Mouse (Mus musculus) gastrocnemius, adult 8-10 months (tissue): ENCODE data around the gene Zbed4. TPM values are rescaled to one million over a fixed set of nuclear protein-coding genes. Genes with fewer than 3 reads are reported as not detected.
"Not testable (repeated sequence)": the region's sequence is repeated elsewhere in the genome, so short reads cannot be mapped to it uniquely, and the experiment has no call there.

Experiments
- DNase-seq, 2 experiments: peaks; one replicate each; pipeline ENCODE4 v3.0.0; 2022; ENCODE audit warnings: low spot score in 2 of 2
- total RNA-seq, 4 experiments: library from RNA; stranded (reverse); gene quantifications; 2 replicates each; pipeline ENCODE4 v1.2.4; 2022

The Zbed4 gene
- total RNA-seq, 4 experiments from 2014 or later = 15.4 to 21.4 (median 16.2) TPM

DNA sequence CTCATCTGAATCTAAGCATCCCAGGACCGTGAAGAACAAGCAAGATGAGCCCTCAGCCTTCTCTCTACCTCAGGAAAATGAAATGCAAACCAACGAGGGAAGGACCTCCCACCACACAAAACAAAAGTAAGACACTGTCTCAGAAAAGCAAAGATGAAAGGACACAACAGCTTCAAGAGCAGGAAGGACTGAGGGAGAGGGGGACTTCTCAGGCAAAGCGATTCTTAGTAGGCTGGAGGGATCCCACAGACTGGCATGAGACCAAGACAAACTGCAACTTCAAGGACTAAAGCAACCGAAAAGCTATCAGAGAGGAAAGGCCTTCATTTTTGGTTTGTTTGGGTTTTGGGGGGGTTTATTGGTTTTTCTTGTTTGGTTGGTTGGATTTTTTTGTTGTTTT lies 15.3 kb upstream of the Zbed4 start:
- no peak for DNase-seq

DNA sequence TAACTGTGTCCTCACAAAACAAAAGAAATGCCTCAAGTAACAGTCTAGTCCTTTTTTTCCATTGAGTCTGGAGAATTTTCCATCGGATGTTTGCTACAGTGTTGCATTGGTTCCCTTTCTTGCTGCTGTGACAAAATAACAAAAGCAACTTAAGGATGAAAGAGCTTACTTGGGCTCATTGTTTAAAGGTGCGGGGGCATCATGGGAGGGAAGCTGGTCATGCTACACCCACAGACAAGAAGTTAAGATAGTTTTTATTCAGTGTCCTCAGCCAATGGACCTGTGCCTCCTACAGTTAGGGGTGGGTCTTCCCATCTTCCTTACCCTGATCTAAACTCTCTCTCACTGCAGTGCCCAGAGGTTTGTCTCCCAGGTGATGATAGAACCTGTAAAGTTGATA lies 13.0 kb upstream of the Zbed4 start:
- no peak for DNase-seq

GRCm38 (mm10) chr15:88741366-88741765 lies 10.1 kb upstream of the Zbed4 start:
- DNase-seq = no peak

GRCm38 (mm10) chr15:88743371-88743770 lies 8.1 kb upstream of the Zbed4 start:
- not testable (repeated sequence) for DNase-seq

GRCm38 (mm10) chr15:88745347-88745746 lies 6.1 kb upstream of the Zbed4 start:
- DNase-seq = no peak

- DNase-seq = no peak
These were observed 5.5 kb upstream of the Zbed4 start for GRCm38 (mm10) chr15:88745926-88746325.

GRCm38 (mm10) chr15:88749617-88750016 lies 1.8 kb upstream of the Zbed4 start:
- DNase-seq = not testable (repeated sequence)

DNA sequence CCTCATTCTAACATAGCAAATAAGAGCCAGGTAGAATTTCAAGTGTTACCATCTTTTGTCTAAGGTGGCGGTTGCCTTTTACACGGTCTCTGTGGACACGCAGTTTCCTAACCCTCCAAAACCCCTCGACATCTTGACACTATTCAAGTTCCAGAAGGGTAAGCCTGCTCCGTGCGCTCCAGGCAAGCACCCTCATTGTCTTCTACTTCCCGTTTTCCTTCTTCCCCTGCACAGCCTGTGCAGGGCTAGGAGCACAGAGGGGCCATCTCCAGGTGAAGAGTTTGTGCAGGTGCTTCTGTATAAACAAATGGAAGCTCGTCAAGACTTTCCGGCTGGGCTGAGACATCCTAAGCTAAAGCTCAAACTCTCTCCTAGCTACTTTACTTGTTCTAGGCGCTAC lies 1.4 kb upstream of the Zbed4 start:
- no peak for DNase-seq

DNA sequence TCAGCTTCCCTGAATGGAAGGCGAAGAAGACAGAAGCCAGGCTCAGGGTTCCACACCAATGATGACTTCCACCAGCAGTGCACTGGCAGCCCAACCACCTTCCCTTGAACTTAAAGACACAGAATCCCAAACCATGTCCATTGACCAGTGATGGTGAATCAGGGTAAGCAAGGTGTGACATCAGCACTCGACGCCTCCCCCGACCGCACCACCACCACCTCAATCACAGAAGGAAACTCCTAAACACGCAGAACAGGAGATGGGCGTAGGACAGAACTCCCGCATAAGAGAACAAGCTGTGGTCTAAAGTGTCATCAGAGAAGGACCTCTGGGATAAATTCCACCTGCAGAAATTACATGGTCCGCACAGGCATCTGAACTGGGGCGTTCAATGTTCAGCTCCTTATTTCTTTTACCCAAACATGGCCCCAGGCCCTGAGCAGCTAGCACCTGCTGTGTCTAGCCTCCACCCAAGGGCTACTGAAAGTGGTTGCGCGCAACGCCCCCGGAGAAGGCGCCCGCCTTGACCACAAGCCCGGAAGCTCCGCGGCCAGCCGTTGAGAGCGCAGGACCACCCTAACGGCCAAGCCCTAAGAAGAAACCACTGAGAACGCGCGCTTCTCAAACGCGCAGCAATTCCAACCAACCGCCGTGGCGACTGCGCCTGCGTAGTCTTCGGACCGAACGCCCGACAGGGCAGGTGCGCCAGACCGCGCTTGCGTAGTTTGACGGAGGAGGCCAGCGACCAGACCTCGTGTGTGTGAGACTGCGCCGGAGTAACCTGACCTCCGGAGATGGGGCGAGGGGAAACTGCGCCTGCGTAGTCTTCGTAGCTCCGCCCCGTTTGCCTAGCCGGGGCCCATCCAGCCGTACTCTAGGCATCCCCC lies 540 bp upstream of the Zbed4 start:
- peak; percentile 97 to 99 for DNase-seq

DNA sequence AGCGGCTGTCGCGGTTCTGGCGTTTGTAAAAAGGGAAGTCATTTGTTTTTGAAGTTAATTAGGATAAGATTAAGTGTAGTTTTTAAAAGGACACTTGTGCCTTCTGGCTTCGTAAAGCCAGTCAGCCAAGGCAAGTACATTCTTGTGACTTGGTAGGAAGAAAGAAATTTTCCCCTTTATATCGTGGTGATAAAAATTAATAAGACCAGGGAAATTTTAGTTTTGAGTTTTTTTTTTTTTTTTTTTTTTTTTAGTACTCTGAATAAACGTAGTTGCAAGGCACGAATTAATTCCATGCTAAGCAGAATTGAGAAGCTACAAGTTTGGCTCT lies 908 bp downstream of the Zbed4 start:
- DNase-seq = no peak

GRCm38 (mm10) chr15:88754896-88755295 lies 3.4 kb downstream of the Zbed4 start:
- no peak for DNase-seq

- no peak for DNase-seq
These were observed 4.3 kb downstream of the Zbed4 start for GRCm38 (mm10) chr15:88755761-88756160.

GRCm38 (mm10) chr15:88758061-88758460 lies 6.6 kb downstream of the Zbed4 start:
- DNase-seq = no peak

GRCm38 (mm10) chr15:88761551-88761950 lies 10.1 kb downstream of the Zbed4 start:
- DNase-seq = no peak

DNA sequence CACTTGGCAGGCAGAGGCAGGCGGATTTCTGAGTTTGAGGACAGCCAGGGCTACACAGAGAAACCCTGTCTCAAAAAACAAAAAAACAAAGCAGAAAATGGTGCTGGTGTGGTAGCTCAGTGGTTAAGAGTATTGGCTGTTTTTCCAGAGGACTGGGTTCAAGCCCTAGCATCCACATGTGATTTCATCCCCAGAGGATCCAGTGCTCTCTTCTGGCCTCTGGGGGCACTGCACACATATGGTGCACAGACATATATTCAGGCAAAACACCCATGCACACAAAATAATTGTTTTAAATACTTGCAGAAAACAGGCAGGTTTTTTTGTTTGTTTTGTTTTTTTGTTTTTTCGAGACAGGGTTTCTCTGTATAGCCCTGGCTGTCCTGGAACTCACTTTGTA lies 14.7 kb downstream of the Zbed4 start:
- DNase-seq = not testable (repeated sequence)

- no peak for DNase-seq
These were observed 17.1 kb downstream of the Zbed4 start for GRCm38 (mm10) chr15:88768537-88768936.

- not testable (repeated sequence) for DNase-seq
These were observed 23.2 kb downstream of the Zbed4 start for GRCm38 (mm10) chr15:88774630-88775029.

- DNase-seq = no peak
These were observed 40.8 kb downstream of the Zbed4 start for GRCm38 (mm10) chr15:88792140-88792850.

DNA sequence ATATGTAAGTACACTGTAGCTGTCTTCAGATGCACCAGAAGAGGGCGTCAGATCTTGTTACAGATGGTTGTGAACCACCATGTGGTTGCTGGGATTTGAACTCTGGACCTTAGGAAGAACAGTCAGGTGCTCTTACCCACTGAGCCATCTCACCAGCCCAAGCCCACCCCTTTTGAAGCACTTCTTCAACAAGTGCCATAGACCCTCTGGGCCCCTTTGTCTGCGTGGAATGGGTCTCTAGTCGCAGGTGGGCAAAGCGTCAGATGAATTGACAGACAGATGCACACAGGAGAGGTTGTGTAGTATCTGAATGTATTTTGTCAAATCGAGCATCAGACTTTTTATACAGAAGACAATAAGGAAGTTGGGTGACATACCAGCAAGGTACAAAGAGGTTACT lies 43.3 kb downstream of the Zbed4 start:
- not testable (repeated sequence) for DNase-seq

DNA sequence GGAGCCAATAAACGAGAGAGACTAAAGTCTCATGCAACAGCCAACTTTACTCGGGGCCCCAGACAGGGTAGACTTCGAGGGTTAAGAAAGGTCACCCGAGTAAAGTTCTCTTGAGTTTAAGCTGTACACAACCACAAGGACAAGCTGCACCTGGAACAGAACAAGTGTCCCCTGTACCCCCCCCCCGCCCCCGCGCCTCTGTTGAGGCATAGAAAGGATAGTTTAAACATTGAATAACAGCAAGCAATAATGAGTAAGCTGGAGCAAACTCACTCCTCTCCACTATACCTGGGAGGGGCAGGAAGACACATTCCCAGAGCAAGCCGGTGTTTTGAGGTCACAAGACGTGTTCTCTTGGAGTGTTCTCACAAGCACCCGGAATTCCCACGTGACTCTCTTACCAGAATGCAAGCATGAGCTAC lies 48.5 kb downstream of the Zbed4 start:
- no peak for DNase-seq

DNA sequence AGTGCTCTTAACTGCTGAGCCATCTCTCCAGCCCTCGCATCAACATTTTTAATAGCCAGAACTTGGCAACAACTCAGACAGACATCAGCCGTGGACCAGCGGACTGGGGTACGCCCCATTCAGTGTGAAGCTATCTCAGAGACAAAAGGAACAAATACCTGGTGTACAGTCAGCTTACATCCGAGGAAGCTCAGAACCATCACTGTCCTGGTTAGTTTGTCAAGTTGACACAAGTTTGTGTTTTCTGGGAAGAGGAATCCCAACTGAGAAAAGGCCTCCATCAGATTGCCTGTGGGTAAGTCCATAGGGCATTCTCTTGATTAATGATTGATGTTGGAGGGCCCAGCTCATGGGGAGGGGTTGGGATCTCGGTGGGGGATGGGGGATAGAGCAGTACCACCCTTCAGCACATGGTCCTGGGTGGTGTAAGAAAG lies 49.5 kb downstream of the Zbed4 start:
- DNase-seq = no peak

DNA sequence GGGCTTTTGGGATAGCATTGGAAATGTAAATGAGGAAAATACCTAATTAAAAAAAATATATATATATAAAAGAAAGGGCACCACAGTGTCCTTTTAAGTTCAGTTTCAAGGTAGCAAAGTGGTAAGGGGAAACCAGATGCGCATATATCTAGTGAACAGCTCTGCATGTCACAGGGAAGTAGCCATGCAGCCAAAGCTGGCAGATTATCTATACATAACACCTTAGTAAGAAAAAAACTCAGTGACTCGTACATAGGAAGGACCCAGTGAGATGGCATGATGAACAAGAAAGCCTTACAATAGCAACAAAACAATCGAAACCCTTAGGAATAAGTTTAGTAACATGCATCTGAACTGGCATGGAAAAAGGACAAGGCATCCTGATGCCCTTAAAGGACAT lies 50.4 kb downstream of the Zbed4 start:
- DNase-seq = no peak

GRCm38 (mm10) chr15:88802348-88802747 lies 50.9 kb downstream of the Zbed4 start:
- no peak for DNase-seq
